Mouse (Mus musculus) testis, adult 2 months (tissue): ENCODE measurements around the gene Tmem140. TPM values are rescaled to one million over a fixed set of nuclear protein-coding genes. Genes with fewer than 3 reads are reported as not detected.

ENCODE experiments used
- H3K27ac ChIP-seq: fragments of 200-500 bp; 2 replicates; pipeline ENCODE4 v1.5.1; 2012; ENCODE audit warnings: low read depth, low read length; ENCODE audit not compliant: control insufficient read depth, insufficient read depth
- H3K27me3 ChIP-seq: fragments of 200-500 bp; 2 replicates; pipeline ENCODE4 v1.6.1; 2012; ENCODE audit warnings: mild to moderate bottlenecking, low read length, moderate library complexity; ENCODE audit not compliant: control insufficient read depth, insufficient read depth
- H3K36me3 ChIP-seq: fragments of 200-500 bp; 2 replicates; pipeline ENCODE4 v1.6.1; 2012; ENCODE audit warnings: mild to moderate bottlenecking, low read length; ENCODE audit not compliant: control insufficient read depth, insufficient read depth
- H3K4me1 ChIP-seq: fragments of 200-500 bp; 2 replicates; pipeline ENCODE4 v1.6.1; 2012; ENCODE audit warnings: low read length; ENCODE audit not compliant: control insufficient read depth, insufficient read depth
- H3K4me3 ChIP-seq: fragments of 200-500 bp; 2 replicates; pipeline ENCODE4 v1.5.1; 2012; ENCODE audit warnings: low read depth, mild to moderate bottlenecking, low read length, moderate library complexity, mixed read lengths; ENCODE audit not compliant: control insufficient read depth
- CTCF ChIP-seq: fragments of 200-500 bp; IDR thresholded peaks from 2 replicates; pipeline ENCODE4 v1.5.1; 2012; ENCODE audit warnings: low read depth, mild to moderate bottlenecking, inconsistent platforms, low read length, moderate library complexity; ENCODE audit not compliant: control insufficient read depth, insufficient read depth, insufficient replicate concordance
- POLR2A ChIP-seq: fragments of 200-500 bp; IDR thresholded peaks from 2 replicates; pipeline ENCODE4 v1.6.1; 2012; ENCODE audit warnings: low read depth, mild to moderate bottlenecking, inconsistent platforms, low read length, moderate library complexity; ENCODE audit not compliant: control insufficient read depth
- polyA plus RNA-seq: library from polyadenylated mRNA; depleted of rRNA; stranded (reverse); fragments of >200 nt; gene quantifications from 2 replicates; pipeline ENCODE4 v1.2.3, GENCODE M21; 2012

The Tmem140 gene
- polyA plus RNA-seq, 1 experiment: 1.1 TPM

- TF ChIP-seq CTCF (peak; percentile 28), POLR2A (peak; percentile 73)
- Histone ChIP-seq H3K36me3 (no peaks in the 10 kb centered on the region; the same call in 1 of the 2 replicates), H3K4me3 (peak within 1 kb of the TSS; percentile 86), H3K4me1 (peaks cover 9% of the 10 kb centered on the region), H3K27me3 (no peaks in the 10 kb centered on the region), H3K27ac (peak within 1 kb of the TSS; percentile 71)
Measured at GRCm38 (mm10) chr6:34877509-34878321, 14.8 kb downstream of the Tmem140 start, which contains the start of gene Cyren. Cyren (minus strand) TSS chr6:34878060.

DNA sequence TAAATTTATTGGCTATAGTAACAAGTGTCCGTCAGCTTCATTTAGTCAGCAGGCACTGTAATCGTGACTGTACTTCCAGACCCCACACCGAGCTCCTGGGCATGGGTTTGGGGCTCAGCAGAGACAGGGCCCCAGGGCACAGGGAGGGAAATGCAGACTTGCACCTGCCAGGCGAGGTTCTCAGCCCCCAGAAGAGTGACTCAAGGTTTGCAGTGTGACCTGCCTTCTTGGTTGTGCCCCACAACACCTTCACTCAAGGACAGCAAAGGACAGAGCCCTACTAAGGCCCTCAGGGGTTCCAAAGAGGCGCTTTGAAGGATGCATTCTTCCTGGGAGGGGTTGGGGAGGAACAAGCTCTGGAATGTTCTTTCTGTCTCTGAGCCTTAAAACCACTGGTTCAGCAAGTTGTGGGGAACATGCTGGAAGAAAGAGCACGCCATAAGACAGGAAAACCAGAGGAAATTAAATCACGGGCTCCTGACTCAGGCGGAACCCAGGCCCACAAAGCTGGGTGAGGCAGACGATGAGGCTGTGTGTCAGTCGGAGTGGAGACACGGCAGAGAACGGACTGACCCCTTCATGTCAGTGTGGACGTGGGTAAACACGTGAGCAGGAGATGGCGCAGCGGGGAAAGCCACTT, 16.3 kb downstream of the Tmem140 start:
- no peak overlapping the region for H3K27ac ChIP-seq
- no peaks in the 10 kb centered on the region; the same call in 1 of the 2 replicates for H3K36me3 ChIP-seq
- H3K27me3 ChIP-seq: no peaks in the 10 kb centered on the region
- H3K4me3 ChIP-seq: no peak overlapping the region
- no peak for TF ChIP-seq CTCF
- TF ChIP-seq POLR2A: no peak
- peaks cover 9% of the 10 kb centered on the region for H3K4me1 ChIP-seq

GRCm38 (mm10) chr6:34879911-34880475, 17.0 kb downstream of the Tmem140 start:
- Histone ChIP-seq H3K4me3 (no peak overlapping the region), H3K27me3 (no peaks in the 10 kb centered on the region), H3K36me3 (no peaks in the 10 kb centered on the region; the same call in 1 of the 2 replicates), H3K4me1 (peaks cover 9% of the 10 kb centered on the region), H3K27ac (no peak overlapping the region)
- TF ChIP-seq CTCF (peak; percentile 5; the same call in 1 of the 2 replicates), POLR2A (no peak)

DNA sequence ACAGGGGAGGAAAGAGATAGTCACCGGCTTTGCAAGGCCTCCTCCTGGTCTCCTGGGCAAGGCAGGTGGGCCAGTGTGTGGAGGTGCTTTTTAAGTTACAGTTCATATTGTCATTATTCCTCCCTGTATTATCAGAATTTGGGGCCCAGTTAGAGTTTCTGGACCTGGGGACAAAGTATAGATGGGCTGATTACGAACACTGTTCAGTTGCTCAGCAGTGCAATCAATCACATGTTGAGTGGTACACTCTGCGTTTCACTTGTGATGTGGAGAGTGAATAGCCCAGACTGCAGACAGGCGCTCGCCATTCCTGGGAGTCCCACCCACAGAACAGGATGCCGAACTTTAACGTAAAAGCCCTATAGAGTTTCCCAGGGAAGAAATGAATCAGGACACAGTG, 21.8 kb downstream of the Tmem140 start:
- Histone ChIP-seq H3K36me3 (no peaks in the 10 kb centered on the region; the same call in 1 of the 2 replicates), H3K4me3 (no peak overlapping the region), H3K27ac (no peak overlapping the region), H3K27me3 (no peaks in the 10 kb centered on the region), H3K4me1 (no peaks in the 10 kb centered on the region)
- TF ChIP-seq POLR2A (no peak), CTCF (no peak)

GRCm38 (mm10) chr6:34887131-34887850, 24.3 kb downstream of the Tmem140 start:
- Histone ChIP-seq H3K27me3 (no peaks in the 10 kb centered on the region), H3K27ac (no peak overlapping the region), H3K36me3 (no peaks in the 10 kb centered on the region), H3K4me3 (no peak overlapping the region), H3K4me1 (no peaks in the 10 kb centered on the region)
- TF ChIP-seq POLR2A (no peak), CTCF (no peak)

DNA sequence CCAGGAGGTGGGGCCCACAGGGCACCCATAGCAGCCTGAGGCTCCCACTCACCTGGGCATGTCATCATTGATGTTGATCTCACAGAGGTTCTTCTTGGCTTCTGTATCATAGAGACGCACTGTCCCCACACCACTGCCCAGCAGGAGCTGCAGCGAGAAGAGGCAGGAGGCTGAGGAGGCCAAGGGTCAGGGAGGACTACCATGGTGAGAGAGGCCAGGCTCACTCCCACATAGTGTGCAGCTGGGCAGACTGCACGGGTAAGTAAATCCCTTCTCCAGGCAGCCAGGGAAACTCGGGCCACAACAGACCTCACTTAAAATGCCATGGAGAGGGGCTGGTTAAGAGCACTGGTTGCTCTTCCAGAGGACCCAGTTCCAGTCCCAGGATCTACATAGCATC, 26.2 kb downstream of the Tmem140 start:
- no peaks in the 10 kb centered on the region for H3K36me3 ChIP-seq
- TF ChIP-seq CTCF: no peak
- no peak for TF ChIP-seq POLR2A
- no peak overlapping the region for H3K27ac ChIP-seq
- H3K4me1 ChIP-seq: no peaks in the 10 kb centered on the region
- no peaks in the 10 kb centered on the region for H3K27me3 ChIP-seq
- H3K4me3 ChIP-seq: no peak overlapping the region

DNA sequence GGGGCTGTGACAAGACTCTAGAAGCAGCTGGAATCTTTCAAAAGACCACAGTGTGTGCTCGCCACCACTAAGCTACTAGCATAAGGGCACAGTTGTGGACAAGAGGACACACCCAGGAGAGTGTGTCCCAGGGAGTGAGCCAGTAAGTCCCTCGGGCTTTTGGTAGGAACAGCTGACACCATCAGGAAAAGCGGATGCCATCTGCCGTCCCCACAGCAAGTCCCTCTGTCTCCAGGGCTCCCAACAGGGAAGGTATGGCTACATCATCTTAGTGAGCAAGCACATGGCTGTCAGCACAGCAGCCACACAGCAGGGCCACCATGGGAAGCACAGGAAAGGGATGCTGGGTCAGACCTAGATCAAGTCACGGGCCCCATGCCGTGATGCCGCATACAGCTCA, 32.6 kb downstream of the Tmem140 start:
- no peaks in the 10 kb centered on the region for H3K27me3 ChIP-seq
- no peak overlapping the region for H3K27ac ChIP-seq
- no peak overlapping the region for H3K4me3 ChIP-seq
- H3K36me3 ChIP-seq: no peaks in the 10 kb centered on the region
- H3K4me1 ChIP-seq: no peaks in the 10 kb centered on the region
- no peak for TF ChIP-seq POLR2A
- TF ChIP-seq CTCF: no peak
